Mouse (Mus musculus) stomach, embryonic 14.5 days (tissue): ENCODE measurements around the gene Mettl26. TPM values are rescaled to one million over a fixed set of nuclear protein-coding genes. Genes with fewer than 3 reads are reported as not detected.

Source experiments
- ATAC-seq: fragments of 200-750 bp; cut with Nextera tagmentation; 2 replicates; pipeline ENCODE4 v1.8.0; 2017; ENCODE audit warnings: low read depth, moderate TSS enrichment; ENCODE audit not compliant: insufficient number of reproducible peaks, insufficient read depth, low FRiP score
- H3K27ac ChIP-seq: fragments of 300-500 bp; sonication (generic); 2 replicates; pipeline ENCODE4 v1.5.1; 2014; ENCODE audit warnings: mild to moderate bottlenecking, low read length, moderate library complexity, mixed read lengths
- H3K27me3 ChIP-seq: fragments of 300-500 bp; sonication (generic); 2 replicates; pipeline ENCODE4 v1.6.1; 2014; ENCODE audit warnings: low read length, control low read depth, mixed read lengths; ENCODE audit not compliant: control insufficient read depth, insufficient read depth
- H3K36me3 ChIP-seq: fragments of 300-500 bp; sonication (generic); 2 replicates; pipeline ENCODE4 v1.6.1; 2014; ENCODE audit warnings: mild to moderate bottlenecking, control low read depth, low read length, moderate library complexity, mixed read lengths; ENCODE audit not compliant: control insufficient read depth, insufficient read depth
- H3K4me1 ChIP-seq: fragments of 300-500 bp; sonication (generic); 2 replicates; pipeline ENCODE4 v1.6.1; 2014; ENCODE audit warnings: low read length, control low read depth, mixed read lengths; ENCODE audit not compliant: control insufficient read depth, insufficient read depth
- H3K4me2 ChIP-seq: fragments of 300-500 bp; sonication (generic); replicated peaks from 2 replicates; pipeline ENCODE4 v1.6.1; 2014; ENCODE audit warnings: low read depth, low read length, control low read depth
- H3K4me3 ChIP-seq: fragments of 300-500 bp; sonication (generic); 2 replicates; pipeline ENCODE4 v1.5.1; 2014; ENCODE audit warnings: low read depth, low read length, control low read depth
- H3K9ac ChIP-seq: fragments of 300-500 bp; sonication (generic); replicated peaks from 2 replicates; pipeline ENCODE4 v1.6.1; 2014; ENCODE audit warnings: low read depth, mild to moderate bottlenecking, control low read depth, low read length, moderate library complexity, mixed read lengths
- H3K9me3 ChIP-seq: fragments of 300-500 bp; sonication (generic); 2 replicates; pipeline ENCODE4 v1.6.1; 2016; ENCODE audit warnings: low read depth, low read length, control low read depth; ENCODE audit not compliant: control insufficient read depth
- WGBS: fragments of 180-500 bp; shearing (Covaris S2); extraction: QIAGEN DNeasy Blood & Tissue Kit; methylation state at CpG from one replicate; pipeline ENCODE4 v1.1.7; 2014; 5-methylcytosine and 5-hydroxymethylcytosine counted together
- polyA plus RNA-seq: library from polyadenylated mRNA; unstranded; fragments of >200 nt; fragmentation: Nextera tagmentation; extraction: Ambion mirVana; gene quantifications from 2 replicates; pipeline ENCODE4 v1.2.1, GENCODE M21; 2014

Mettl26 gene
- polyA plus RNA-seq, 1 experiment from 2014 or later, result 66.9 TPM

- peaks cover 11% of the 10 kb centered on the region for H3K4me1 ChIP-seq
- no peaks in the 10 kb centered on the region for H3K27me3 ChIP-seq
- ATAC-seq, result no peak
- no peak overlapping the region for H3K9ac ChIP-seq
- 0 out of 2 replicates have a peak overlapping the region, but pooled peaks have one; percentile 10 for H3K4me2 ChIP-seq
- no peaks in the 10 kb centered on the region for H3K9me3 ChIP-seq
- H3K27ac ChIP-seq, result no peak overlapping the region
- peaks cover 5% of the 10 kb centered on the region; the same call in 1 of the 2 replicates for H3K36me3 ChIP-seq
- H3K4me3 ChIP-seq, result no peak overlapping the region
- WGBS, result 71% methylated on average over 8 of the region's 8 CpGs
Observed at GRCm38 (mm10) chr17:25916931-25917647, 42.2 kb downstream of the Mettl26 start.

DNA sequence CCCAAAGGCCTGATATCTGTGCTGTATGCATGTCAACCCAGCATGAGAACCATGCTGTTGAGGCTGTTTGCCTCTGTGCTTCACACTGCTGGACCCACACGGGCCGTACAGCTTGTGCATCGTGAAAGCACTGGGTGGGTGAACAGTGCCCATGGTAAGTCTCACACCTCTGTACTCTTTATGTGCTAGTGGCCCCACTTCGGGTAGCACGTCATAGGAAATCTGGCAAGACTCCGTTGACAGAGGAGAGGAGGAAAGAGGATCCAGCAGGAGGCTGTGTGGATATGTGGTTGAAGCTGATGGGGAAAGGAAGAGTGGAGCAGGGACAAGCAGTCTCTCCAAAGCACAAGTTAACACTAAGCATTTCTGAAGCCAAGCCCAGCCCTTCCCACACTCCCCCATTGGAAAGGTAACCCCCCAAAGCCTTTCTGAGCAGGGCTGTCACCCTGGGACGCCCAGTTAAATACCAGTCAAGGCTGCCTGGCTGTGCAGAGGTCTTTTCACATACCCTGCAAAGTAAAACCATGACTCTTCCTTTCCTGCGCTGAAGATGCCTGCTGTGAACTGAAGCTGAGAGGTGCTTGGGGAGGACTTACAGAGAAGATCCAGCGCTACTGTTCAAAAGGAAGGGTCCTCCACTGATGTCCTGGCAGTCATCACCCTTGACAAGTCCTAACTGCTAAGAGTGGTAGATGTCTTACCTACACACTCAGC is 43.3 kb downstream of the Mettl26 start:
- Histone ChIP-seq H3K4me2 (peak overlapping the region; percentile 89), H3K27ac (no peak overlapping the region), H3K9ac (peak overlapping the region; percentile 75), H3K36me3 (peaks cover 5% of the 10 kb centered on the region; the same call in 1 of the 2 replicates), H3K4me3 (peak overlapping the region; percentile 97), H3K9me3 (no peaks in the 10 kb centered on the region), H3K4me1 (peaks cover 11% of the 10 kb centered on the region), H3K27me3 (no peaks in the 10 kb centered on the region)
- ATAC-seq, result no peak
- WGBS, result 81% methylated on average over 9 of the region's 9 CpGs

- Histone ChIP-seq H3K9ac (peak within 1 kb of the TSS; percentile 75), H3K36me3 (peaks cover 5% of the 10 kb centered on the region; the same call in 1 of the 2 replicates), H3K4me3 (peak within 1 kb of the TSS; percentile 97), H3K27ac (peak within 1 kb of the TSS; percentile 84), H3K4me1 (peaks cover 11% of the 10 kb centered on the region), H3K4me2 (peak within 1 kb of the TSS; percentile 89), H3K27me3 (no peaks in the 10 kb centered on the region), H3K9me3 (no peaks in the 10 kb centered on the region)
- no peak for ATAC-seq
- WGBS, result 0% methylated on average over 64 of the region's 78 CpGs
Observed at GRCm38 (mm10) chr17:25919144-25919785, 44.4 kb downstream of the Mettl26 start, which contains the start of gene Rab40c. TSS of gene Rab40c (minus strand) at chr17:25919727.

DNA sequence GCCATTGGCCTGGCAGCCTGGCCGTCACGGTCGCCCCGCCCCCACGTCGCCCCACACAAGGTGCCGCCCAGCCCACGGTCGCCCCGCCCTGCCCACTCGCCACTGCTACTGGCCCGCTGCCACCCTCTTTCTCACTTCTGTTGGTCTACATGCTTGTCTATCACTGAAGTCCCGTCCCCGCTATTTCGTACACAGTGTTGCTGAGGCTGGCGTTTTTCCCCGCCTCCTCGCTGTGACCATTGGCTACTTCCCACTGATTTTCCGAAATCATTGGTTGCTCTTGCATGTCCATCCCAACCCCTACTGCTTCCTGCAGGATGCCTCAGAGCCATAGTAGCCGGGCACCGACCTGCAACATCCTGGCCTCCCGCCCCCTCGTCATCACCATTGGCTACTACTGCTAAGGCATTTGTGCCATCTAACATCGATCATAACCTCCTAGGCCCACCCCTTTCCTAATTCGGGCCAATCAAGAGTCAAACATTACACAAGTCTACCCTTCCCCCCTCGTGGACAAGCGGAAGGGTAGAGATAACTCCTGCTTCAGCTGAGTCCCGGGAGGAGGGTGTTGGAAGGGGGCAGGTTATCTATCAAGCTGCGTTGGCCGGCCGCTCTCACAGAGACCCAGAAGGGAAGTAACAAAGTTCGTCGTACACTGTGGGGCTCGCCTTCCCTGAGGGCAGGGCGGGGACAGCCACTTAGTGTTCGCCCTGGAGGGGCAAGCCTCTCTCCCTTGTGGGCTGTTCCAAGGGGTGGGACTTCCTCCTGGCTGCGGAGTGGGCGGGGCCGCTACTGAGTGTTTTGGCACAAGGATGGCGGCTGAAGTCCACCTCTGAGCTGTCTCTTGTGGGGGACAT is 45.1 kb downstream of the Mettl26 start:
- H3K27ac ChIP-seq, result peak overlapping the region; percentile 84
- H3K36me3 ChIP-seq, result peaks cover 3% of the 10 kb centered on the region; the same call in 1 of the 2 replicates
- peak overlapping the region; percentile 97 for H3K4me3 ChIP-seq
- peak overlapping the region; percentile 61 for H3K4me2 ChIP-seq
- no peaks in the 10 kb centered on the region for H3K27me3 ChIP-seq
- H3K4me1 ChIP-seq, result peaks cover 11% of the 10 kb centered on the region
- peak overlapping the region; percentile 75 for H3K9ac ChIP-seq
- ATAC-seq, result peak; percentile 98
- WGBS, result 0% methylated on average over 40 of the region's 40 CpGs
- no peaks in the 10 kb centered on the region for H3K9me3 ChIP-seq

DNA sequence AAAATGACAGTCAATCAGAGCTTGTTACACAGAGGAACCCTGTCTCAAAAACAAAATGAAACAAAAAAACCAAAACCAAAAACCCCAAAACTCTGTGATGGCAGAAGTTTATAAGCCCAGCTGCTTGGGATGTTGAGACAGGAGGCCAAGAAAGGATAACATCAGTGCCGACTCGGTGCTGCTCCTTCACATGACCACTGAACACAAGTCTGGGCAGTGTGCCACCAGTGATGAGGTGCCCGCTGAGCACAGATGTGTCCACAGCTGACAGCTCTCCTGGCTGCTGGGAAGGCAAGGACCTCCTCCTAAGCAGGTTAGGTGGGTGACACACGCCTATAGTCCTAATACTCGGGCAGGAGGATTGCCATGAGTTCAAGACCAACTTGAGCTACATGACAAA is 47.2 kb downstream of the Mettl26 start:
- Histone ChIP-seq H3K36me3 (peaks cover 7% of the 10 kb centered on the region; the same call in 1 of the 2 replicates), H3K9ac (no peak overlapping the region), H3K4me3 (no peak overlapping the region), H3K9me3 (no peaks in the 10 kb centered on the region), H3K27me3 (no peaks in the 10 kb centered on the region), H3K4me1 (peaks cover 11% of the 10 kb centered on the region), H3K4me2 (no peak overlapping the region), H3K27ac (no peak overlapping the region)
- ATAC-seq, result no peak
- 83% methylated on average over 5 of the region's 5 CpGs for WGBS

- Histone ChIP-seq H3K4me1 (no peaks in the 10 kb centered on the region), H3K36me3 (peaks cover 23% of the 10 kb centered on the region), H3K9ac (no peak overlapping the region), H3K4me2 (no peak overlapping the region), H3K27me3 (no peaks in the 10 kb centered on the region), H3K9me3 (no peaks in the 10 kb centered on the region), H3K27ac (no peak overlapping the region), H3K4me3 (no peak overlapping the region)
- ATAC-seq, result no peak
- 83% methylated on average over 2 of the region's 2 CpGs for WGBS
Observed at GRCm38 (mm10) chr17:25925348-25925747, 50.5 kb downstream of the Mettl26 start.
